Mouse (Mus musculus): ENCODE measurements around the gene Psmd12. TPM values are rescaled to one million over a fixed set of nuclear protein-coding genes. Genes with fewer than 3 reads are reported as not detected.

Psmd12 gene
- polyA plus RNA-seq, 1 experiment from 2014 or later = 118 TPM

- no peak for DNase-seq (ENCODE audit: low read depth, low spot score)
- CTCF ChIA-PET = no interaction called here
Measured at GRCm38 (mm10) chr11:107529320-107529719, 50.0 kb downstream of the Psmd12 start.

GRCm38 (mm10) chr11:107531445-107531844, 52.2 kb downstream of the Psmd12 start:
- in situ Hi-C loops (cut with MboI; ENCODE audit: low pct_unique_long_range_greater_than_20kb) = no loop called here
- ChIA-PET CTCF (no interaction called here), POLR2A (interaction anchor here (0.6 kb wide), 1 partner anchor 223 kb away, joined by 3 read pairs; no protein-coding TSS in a partner anchor)
- no peak for ATAC-seq
- H3K27me3 ChIP-seq = no peaks in the 10 kb centered on the region
- DNase-seq (ENCODE audit: low read depth, low spot score) = no peak
- TF ChIP-seq CTCF (IDR thresholded peaks at IDR 0.05) = no peak

More at GRCm38 (mm10) chr11:107529320-107529719, 50.0 kb downstream of the Psmd12 start:
- POLR2A ChIA-PET = no interaction called here
- TF ChIP-seq CTCF (IDR thresholded peaks at IDR 0.05) = no peak
- ATAC-seq = no peak
- no peaks in the 10 kb centered on the region for H3K27me3 ChIP-seq
- in situ Hi-C loops (cut with MboI; ENCODE audit: low pct_unique_long_range_greater_than_20kb) = no loop called here

DNA sequence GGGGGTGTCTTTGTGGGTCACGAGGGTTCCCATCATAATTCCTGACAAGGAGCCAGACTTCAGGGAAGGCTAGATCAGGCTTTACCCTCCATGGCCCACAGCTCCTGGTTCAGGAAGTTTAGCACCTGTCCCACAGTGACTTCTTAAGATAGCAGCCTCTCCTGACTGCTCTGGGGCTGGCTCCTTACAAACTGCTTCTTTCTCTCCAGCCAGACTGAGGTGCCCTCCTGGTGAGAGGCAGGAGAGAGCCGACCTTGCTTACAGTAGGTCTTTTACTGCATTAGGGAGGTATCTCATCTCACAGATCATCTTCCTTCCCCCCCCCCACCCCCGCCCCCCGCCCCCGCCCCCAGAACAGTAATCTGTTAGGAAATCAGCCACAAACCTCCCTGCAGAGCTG, 53.0 kb downstream of the Psmd12 start:
- CTCF ChIA-PET = no interaction called here
- ATAC-seq = no peak
- no peaks in the 10 kb centered on the region for H3K27me3 ChIP-seq
- in situ Hi-C loops (cut with MboI; ENCODE audit: low pct_unique_long_range_greater_than_20kb) = no loop called here
- POLR2A ChIA-PET = no interaction called here
- TF ChIP-seq CTCF (IDR thresholded peaks at IDR 0.05) = no peak
- DNase-seq (ENCODE audit: low read depth, low spot score) = no peak

GRCm38 (mm10) chr11:107538994-107539393, 59.7 kb downstream of the Psmd12 start:
- no peaks in the 10 kb centered on the region for H3K27me3 ChIP-seq
- in situ Hi-C loops (cut with MboI; ENCODE audit: low pct_unique_long_range_greater_than_20kb) = no loop called here
- no peak for TF ChIP-seq CTCF (IDR thresholded peaks at IDR 0.05)
- ChIA-PET CTCF (interaction anchor here (1.0 kb wide), 1 partner anchor 15 kb away, joined by 4 read pairs; no protein-coding TSS in a partner anchor), POLR2A (no interaction called here)
- ATAC-seq = no peak
- DNase-seq (ENCODE audit: low read depth, low spot score) = no peak

- TF ChIP-seq CTCF (IDR thresholded peaks at IDR 0.05) = no peak
- no peak for ATAC-seq
Measured at GRCm38 (mm10) chr11:107540339-107540738, 61.1 kb downstream of the Psmd12 start.

DNA sequence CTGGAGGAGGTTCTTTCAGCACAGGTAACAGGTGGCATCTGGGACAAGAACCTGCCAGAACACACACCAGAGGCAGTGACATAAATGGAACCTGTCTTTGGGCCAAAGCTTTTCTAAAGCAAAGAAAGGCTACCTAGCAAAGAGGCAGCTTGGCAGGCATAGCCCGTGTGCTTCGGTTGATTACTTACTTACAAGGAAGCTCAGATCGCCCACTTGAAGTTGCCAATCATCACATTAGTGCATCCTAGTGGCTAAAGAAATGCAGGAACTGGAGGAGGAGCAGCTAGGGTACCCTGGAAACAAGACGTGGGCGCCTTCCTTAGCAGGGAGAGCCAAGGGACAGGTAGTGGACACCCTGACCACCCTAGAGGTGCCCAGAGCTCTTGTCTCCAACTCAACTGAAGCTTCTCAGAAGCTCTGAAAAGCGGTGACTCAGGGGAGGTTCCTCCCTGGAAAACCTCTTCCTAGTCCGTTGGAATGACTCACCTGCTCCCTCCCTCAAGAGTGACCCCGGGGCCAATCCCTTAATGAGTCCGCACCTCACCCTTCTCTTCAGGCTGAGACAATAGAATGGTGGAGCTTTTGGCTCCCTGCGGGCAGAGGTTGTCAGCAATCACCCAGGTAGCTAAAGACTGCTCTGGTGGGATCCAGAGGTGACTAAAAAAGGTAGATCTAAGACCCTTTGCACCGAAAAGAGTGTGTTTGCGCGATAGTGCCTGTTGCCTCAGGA, 66.6 kb downstream of the Psmd12 start:
- peak; percentile 38 for DNase-seq (ENCODE audit: low read depth, low spot score)
- in situ Hi-C loops (cut with MboI; ENCODE audit: low pct_unique_long_range_greater_than_20kb) = loop anchor here (5.0 kb wide), 1 partner anchor 34 kb away; no protein-coding TSS in a partner anchor

More at GRCm38 (mm10) chr11:107540339-107540738, 61.1 kb downstream of the Psmd12 start:
- POLR2A ChIA-PET = no interaction called here
- no peaks in the 10 kb centered on the region for H3K27me3 ChIP-seq
- in situ Hi-C loops (cut with MboI; ENCODE audit: low pct_unique_long_range_greater_than_20kb) = no loop called here
- DNase-seq (ENCODE audit: low read depth, low spot score) = no peak
- CTCF ChIA-PET = interaction anchor here (1.0 kb wide), 1 partner anchor 14 kb away, joined by 4 read pairs; no protein-coding TSS in a partner anchor

DNA sequence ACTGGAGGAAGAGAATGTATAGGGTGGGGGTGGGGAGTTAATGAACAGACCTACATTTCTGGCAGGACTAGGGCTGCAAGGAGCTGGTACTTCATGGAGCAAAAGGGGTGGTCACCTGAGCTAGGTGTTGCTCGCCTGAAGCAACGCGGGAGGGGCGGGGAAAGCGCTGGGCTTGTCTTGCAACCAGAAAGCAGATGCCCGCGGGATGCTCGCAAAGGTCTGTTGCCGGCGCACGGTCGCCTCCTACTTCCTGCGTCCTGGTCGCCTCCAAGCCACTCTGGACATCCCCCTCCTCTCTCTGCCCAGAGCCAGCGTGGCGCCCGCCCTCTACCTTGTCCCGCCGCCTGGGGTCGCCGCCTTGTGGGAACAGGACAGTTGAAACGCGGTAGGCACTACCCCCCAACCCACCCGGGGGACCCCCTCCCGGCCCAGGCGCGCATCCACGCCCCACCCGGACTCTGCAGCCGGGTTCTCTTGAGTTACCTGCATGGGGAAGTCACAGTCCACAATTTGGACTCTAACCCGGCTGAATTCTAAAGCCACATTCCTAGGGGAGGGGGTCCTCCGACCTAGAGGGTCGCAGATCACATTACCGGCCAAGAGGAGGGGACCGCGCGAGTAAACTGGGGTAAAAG, 67.5 kb downstream of the Psmd12 start:
- ATAC-seq (no peak), DNase-seq (ENCODE audit: low read depth, low spot score) (no peak)
- peak; percentile 23 for TF ChIP-seq CTCF (IDR thresholded peaks at IDR 0.05)
- ChIA-PET POLR2A (interaction anchor here (0.6 to 1.0 kb wide), 2 partner anchors 27 to 69 kb away, joined by 3 to 4 read pairs; no protein-coding TSS in a partner anchor), CTCF (interaction anchor here (0.8 to 1.6 kb wide), 5 partner anchors 26 to 73 kb away, joined by 3 read pairs; no protein-coding TSS in a partner anchor)
- in situ Hi-C loops (cut with MboI; ENCODE audit: low pct_unique_long_range_greater_than_20kb) = loop anchor here (5.0 kb wide), 1 partner anchor 34 kb away; no protein-coding TSS in a partner anchor
- no peaks in the 10 kb centered on the region for H3K27me3 ChIP-seq

More for the DNA sequence above, 66.6 kb downstream of the Psmd12 start:
- POLR2A ChIA-PET = no interaction called here
- ATAC-seq = peak; percentile 55
- no peaks in the 10 kb centered on the region for H3K27me3 ChIP-seq
- CTCF ChIA-PET = interaction anchor here (0.8 to 1.6 kb wide), 6 partner anchors 10 to 74 kb away, joined by 3 read pairs; no protein-coding TSS in a partner anchor
- no peak for TF ChIP-seq CTCF (IDR thresholded peaks at IDR 0.05)

- peak; percentile 69 for ATAC-seq
- no peaks in the 10 kb centered on the region for H3K27me3 ChIP-seq
- CTCF ChIA-PET = interaction anchor here (1.6 kb wide), 1 partner anchor 73 kb away, joined by 3 read pairs; no protein-coding TSS in a partner anchor
- in situ Hi-C loops (cut with MboI; ENCODE audit: low pct_unique_long_range_greater_than_20kb) = loop anchor here (5.0 kb wide), 1 partner anchor 35 kb away; no protein-coding TSS in a partner anchor
- no peak for TF ChIP-seq CTCF (IDR thresholded peaks at IDR 0.05)
- POLR2A ChIA-PET = interaction anchor here (0.6 to 1.0 kb wide), 2 partner anchors 26 to 70 kb away, joined by 3 to 4 read pairs; no protein-coding TSS in a partner anchor
- no peak for DNase-seq (ENCODE audit: low read depth, low spot score)
Measured at GRCm38 (mm10) chr11:107547351-107548203, 68.3 kb downstream of the Psmd12 start, which contains the start of gene Helz. TSS of gene Helz (plus strand) at chr11:107547930.

DNA sequence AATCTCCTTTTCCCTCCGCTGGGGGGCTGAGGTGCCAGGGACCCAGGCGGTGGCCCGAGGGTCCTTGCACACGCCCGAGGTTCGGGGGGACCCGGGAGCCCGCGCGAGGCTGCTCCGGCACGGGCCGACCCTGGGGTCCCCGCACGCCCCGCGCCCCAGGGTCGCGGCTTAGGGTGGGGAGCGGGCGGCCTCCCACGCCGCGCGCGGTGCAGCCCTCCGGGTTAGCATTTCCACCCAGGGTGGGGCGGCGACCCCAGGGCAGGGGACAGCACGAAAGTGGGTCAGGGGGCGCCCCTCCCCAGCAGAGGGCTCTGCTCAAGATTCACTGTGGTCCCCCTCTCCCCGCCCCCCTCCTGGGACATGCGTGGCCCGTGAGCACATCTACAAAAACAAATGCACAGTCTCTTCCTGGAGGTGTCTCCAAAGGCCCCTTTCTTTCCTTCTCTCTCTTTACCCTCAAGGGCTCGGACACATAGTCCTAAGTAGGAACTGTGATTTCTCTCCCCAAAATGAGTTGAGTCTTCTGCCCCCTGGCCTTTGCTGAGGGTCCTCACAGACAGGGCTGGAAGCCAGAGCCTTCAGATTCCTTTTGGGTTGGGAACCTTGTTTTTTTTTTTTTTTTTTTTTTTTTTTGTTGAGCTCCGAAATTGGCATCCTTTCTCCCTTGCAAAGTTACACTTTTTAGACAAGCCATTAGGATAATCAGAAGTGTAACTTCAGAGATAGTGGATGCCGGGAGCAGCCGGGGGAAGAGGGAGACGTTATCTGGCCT, 69.1 kb downstream of the Psmd12 start:
- ChIA-PET POLR2A (interaction anchor here (0.6 to 1.6 kb wide), 4 partner anchors 9 to 17 kb away, joined by 4 to 7 read pairs (median 6); no protein-coding TSS in a partner anchor), CTCF (no interaction called here)
- peak; percentile 28 for TF ChIP-seq CTCF (IDR thresholded peaks at IDR 0.05)
- in situ Hi-C loops (cut with MboI; ENCODE audit: low pct_unique_long_range_greater_than_20kb) = loop anchor here (5.0 kb wide), 1 partner anchor 36 kb away; no protein-coding TSS in a partner anchor
- DNase-seq (ENCODE audit: low read depth, low spot score) (no peak), ATAC-seq (peak; percentile 10)
- no peaks in the 10 kb centered on the region for H3K27me3 ChIP-seq

Other genes with a start within 250 kb of the Psmd12 start
- 7.3 TPM for gene Pitpnc1, start 8.8 kb upstream of the Psmd12 start, polyA plus RNA-seq (2021)
- 19.6 TPM for gene Helz, start 68.4 kb downstream of the Psmd12 start, polyA plus RNA-seq (2021)
- gene Cacng1, start 237.0 kb downstream of the Psmd12 start, polyA plus RNA-seq (2021) = 0.05 TPM